Mouse (Mus musculus): ENCODE data around the gene Klhl24. TPM values are rescaled to one million over a fixed set of nuclear protein-coding genes. Genes with fewer than 3 reads are reported as not detected.

Klhl24 gene
- polyA plus RNA-seq, 1 experiment from 2014 or later = 49.7 TPM

DNA sequence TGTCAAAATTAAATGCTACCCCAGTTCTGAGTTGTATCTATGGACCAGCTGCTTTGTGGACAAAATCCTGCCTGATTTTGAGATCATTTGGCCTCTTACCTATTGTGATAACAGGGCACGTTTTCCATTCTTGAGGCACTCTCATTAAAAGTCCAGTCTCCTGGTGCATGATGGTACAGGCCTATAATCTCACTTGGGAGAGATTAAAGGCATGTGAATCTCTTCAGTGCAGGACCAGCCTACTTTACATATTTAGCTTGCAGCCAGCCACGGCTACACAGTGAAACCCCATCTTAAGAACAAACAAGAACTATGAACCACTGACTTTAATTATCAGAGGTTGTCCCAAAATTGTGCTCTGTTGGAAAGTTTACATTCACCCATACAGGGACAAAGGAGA is 33.1 kb downstream of the Klhl24 start:
- ATAC-seq (no peak), DNase-seq (ENCODE audit: low spot score) (no peak)
- TF ChIP-seq EP300 (IDR thresholded peaks at IDR 0.05) (no peak), CTCF (IDR thresholded peaks at IDR 0.05) (no peak)
- 47% methylated on average over 2 of the region's 2 CpGs for WGBS
- Histone ChIP-seq H3K27ac (ENCODE audit: low read length) (no peak overlapping the region), H3K4me1 (ENCODE audit: insufficient read depth, low read depth, low read length) (no peaks in the 10 kb centered on the region), H3K4me2 (replicated peaks; ENCODE audit: low read depth, low read length) (no peak overlapping the region), H3K27me3 (replicated peaks; ENCODE audit: insufficient read depth, low read length) (no peaks in the 10 kb centered on the region), H3K4me3 (ENCODE audit: low read depth, low read length) (no peak overlapping the region), H3K36me3 (ENCODE audit: insufficient read depth, low read length) (peaks cover 10% of the 10 kb centered on the region; the same call in 1 of the 2 replicates), H3K9ac (replicated peaks; ENCODE audit: low read depth) (no peak overlapping the region), H3K9me3 (ENCODE audit: low read length) (no peaks in the 10 kb centered on the region)

DNA sequence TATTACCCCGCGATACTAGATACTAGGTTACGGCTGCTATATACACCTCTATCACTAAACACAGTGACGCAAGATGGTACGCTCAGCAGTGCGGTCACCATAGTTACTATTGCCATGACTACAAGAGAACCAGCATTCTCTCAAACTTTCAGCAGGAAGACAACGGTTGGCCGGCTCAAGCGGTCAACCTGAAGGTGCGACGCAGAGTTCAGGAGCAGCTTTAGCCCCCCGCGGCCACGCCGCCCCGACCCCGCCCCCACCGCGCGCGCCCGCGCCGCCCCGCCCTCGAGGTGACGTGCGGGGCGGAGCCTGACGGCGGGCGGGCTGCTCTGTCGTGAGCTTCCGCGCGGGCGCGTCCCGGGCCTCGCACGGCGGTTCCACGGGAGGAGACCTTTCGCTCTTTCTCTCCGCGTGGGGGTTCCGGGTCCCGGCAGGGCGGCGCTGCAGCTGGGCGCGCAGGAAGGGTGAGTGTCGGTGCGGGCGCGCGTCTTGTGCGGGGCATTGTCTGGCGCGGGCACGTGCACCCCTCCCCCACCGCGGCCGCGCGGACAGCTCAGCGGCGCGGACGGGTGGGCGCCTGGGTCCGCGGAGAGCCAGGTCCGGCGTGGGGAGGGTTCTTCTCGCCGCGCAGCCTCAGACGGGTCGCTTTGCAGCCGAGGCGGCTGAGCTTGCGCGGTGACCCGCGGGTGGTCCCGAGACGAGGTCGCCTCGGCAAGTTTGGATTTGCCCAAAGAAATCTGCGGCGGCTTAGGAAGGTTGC is 43.6 kb downstream of the Klhl24 start, which contains the start of gene Yeats2:
Gene Yeats2, plus strand, starts transcription at position 292 of the 760 bp plus-strand sequence.
- TF ChIP-seq EP300 (IDR thresholded peaks at IDR 0.05) (no peak), CTCF (IDR thresholded peaks at IDR 0.05) (peak; percentile 38; the same call in 1 of the 2 replicates)
- no peaks in the 10 kb centered on the region for H3K36me3 ChIP-seq (ENCODE audit: insufficient read depth, low read length)
- no peaks in the 10 kb centered on the region for H3K27me3 ChIP-seq (replicated peaks; ENCODE audit: insufficient read depth, low read length)
- WGBS = under 1% methylated on average over 50 of the region's 92 CpGs
- H3K4me1 ChIP-seq (ENCODE audit: insufficient read depth, low read depth, low read length) = peaks cover 6% of the 10 kb centered on the region; the same call in 1 of the 2 replicates
- DNase-seq (ENCODE audit: low spot score) = peak; percentile 87
- H3K27ac ChIP-seq (ENCODE audit: low read length) = peak within 1 kb of the TSS; percentile 91
- ATAC-seq = peak; percentile 96
- no peaks in the 10 kb centered on the region for H3K9me3 ChIP-seq (ENCODE audit: low read length)
- H3K4me2 ChIP-seq (replicated peaks; ENCODE audit: low read depth, low read length) = peak within 1 kb of the TSS; percentile 65
- peak within 1 kb of the TSS; percentile 74 for H3K9ac ChIP-seq (replicated peaks; ENCODE audit: low read depth)
- H3K4me3 ChIP-seq (ENCODE audit: low read depth, low read length) = peak within 1 kb of the TSS; percentile 89

GRCm38 (mm10) chr16:20144568-20144967 is 47.2 kb downstream of the Klhl24 start:
- Histone ChIP-seq H3K9ac (replicated peaks; ENCODE audit: low read depth) (no peak overlapping the region), H3K27ac (ENCODE audit: low read length) (no peak overlapping the region), H3K9me3 (ENCODE audit: low read length) (no peaks in the 10 kb centered on the region), H3K36me3 (ENCODE audit: insufficient read depth, low read length) (no peaks in the 10 kb centered on the region), H3K4me2 (replicated peaks; ENCODE audit: low read depth, low read length) (no peak overlapping the region), H3K4me1 (ENCODE audit: insufficient read depth, low read depth, low read length) (peaks cover 6% of the 10 kb centered on the region; the same call in 1 of the 2 replicates), H3K4me3 (ENCODE audit: low read depth, low read length) (no peak overlapping the region), H3K27me3 (replicated peaks; ENCODE audit: insufficient read depth, low read length) (no peaks in the 10 kb centered on the region)
- ATAC-seq (no peak), DNase-seq (ENCODE audit: low spot score) (no peak)
- WGBS = 88% methylated on average over 3 of the region's 3 CpGs
- no peak for TF ChIP-seq CTCF (IDR thresholded peaks at IDR 0.05)
- TF ChIP-seq EP300 (IDR thresholded peaks at IDR 0.05) = no peak

DNA sequence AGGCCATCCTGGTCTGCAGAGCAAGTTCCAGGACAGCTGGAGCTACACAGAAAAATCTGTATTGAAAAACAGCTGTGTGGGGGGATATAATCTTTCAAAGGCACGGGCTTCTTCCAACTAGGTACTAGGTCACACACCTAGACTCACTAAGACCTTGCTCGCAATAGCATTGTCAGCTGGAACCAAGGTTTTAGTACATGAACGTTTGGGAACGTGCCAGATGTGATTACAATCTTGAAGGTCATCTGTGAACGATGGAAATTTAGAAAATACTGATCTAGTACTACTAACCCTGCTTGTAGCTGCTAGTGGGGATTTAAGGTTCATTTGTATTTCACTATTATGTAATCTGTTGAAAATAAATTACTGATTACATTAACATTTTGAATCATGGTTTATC is 54.6 kb downstream of the Klhl24 start:
- Histone ChIP-seq H3K36me3 (ENCODE audit: insufficient read depth, low read length) (peaks cover 5% of the 10 kb centered on the region; the same call in 1 of the 2 replicates), H3K27me3 (replicated peaks; ENCODE audit: insufficient read depth, low read length) (no peaks in the 10 kb centered on the region), H3K4me3 (ENCODE audit: low read depth, low read length) (no peak overlapping the region), H3K9ac (replicated peaks; ENCODE audit: low read depth) (no peak overlapping the region), H3K4me1 (ENCODE audit: insufficient read depth, low read depth, low read length) (no peaks in the 10 kb centered on the region), H3K9me3 (ENCODE audit: low read length) (no peaks in the 10 kb centered on the region), H3K4me2 (replicated peaks; ENCODE audit: low read depth, low read length) (no peak overlapping the region), H3K27ac (ENCODE audit: low read length) (no peak overlapping the region)
- WGBS = 58% methylated on average over 5 of the region's 5 CpGs
- DNase-seq (ENCODE audit: low spot score) = no peak
- TF ChIP-seq CTCF (IDR thresholded peaks at IDR 0.05) (no peak), EP300 (IDR thresholded peaks at IDR 0.05) (no peak)
- ATAC-seq = no peak

DNA sequence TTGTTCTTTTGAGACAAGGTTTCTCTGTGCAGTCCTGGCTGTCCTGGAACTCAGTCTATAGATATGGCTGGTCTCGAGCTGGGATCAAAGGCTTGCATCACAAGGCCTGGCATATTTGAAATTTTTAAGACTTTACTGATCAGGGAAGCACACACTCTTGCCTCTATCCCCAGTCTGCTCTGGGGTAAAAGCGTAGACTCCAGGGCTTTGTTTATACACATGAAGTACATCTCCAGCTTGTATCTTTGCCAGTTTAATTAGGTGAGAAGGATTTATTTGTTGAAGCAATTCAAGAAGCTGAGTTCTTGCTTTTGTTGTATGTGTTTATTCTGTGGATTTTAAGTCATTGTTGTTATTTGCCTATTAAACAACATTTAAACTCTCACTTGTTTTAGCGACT is 56.4 kb downstream of the Klhl24 start:
- Histone ChIP-seq H3K4me3 (ENCODE audit: low read depth, low read length) (no peak overlapping the region), H3K27me3 (replicated peaks; ENCODE audit: insufficient read depth, low read length) (no peaks in the 10 kb centered on the region), H3K36me3 (ENCODE audit: insufficient read depth, low read length) (peaks cover 5% of the 10 kb centered on the region; the same call in 1 of the 2 replicates), H3K9me3 (ENCODE audit: low read length) (no peaks in the 10 kb centered on the region), H3K9ac (replicated peaks; ENCODE audit: low read depth) (no peak overlapping the region), H3K27ac (ENCODE audit: low read length) (no peak overlapping the region), H3K4me1 (ENCODE audit: insufficient read depth, low read depth, low read length) (no peaks in the 10 kb centered on the region), H3K4me2 (replicated peaks; ENCODE audit: low read depth, low read length) (no peak overlapping the region)
- ATAC-seq = peak; percentile 57
- TF ChIP-seq CTCF (IDR thresholded peaks at IDR 0.05) (no peak), EP300 (IDR thresholded peaks at IDR 0.05) (0 out of 2 replicates have a peak, but pooled peaks have one; percentile 26)
- WGBS = 43% methylated on average over 3 of the region's 3 CpGs
- DNase-seq (ENCODE audit: low spot score) = peak; percentile 50

GRCm38 (mm10) chr16:20160130-20160529 is 62.8 kb downstream of the Klhl24 start:
- H3K27me3 ChIP-seq (replicated peaks; ENCODE audit: insufficient read depth, low read length) = no peaks in the 10 kb centered on the region
- TF ChIP-seq CTCF (IDR thresholded peaks at IDR 0.05) = peak; percentile 30
- no peak for TF ChIP-seq EP300 (IDR thresholded peaks at IDR 0.05)
- H3K4me2 ChIP-seq (replicated peaks; ENCODE audit: low read depth, low read length) = no peak overlapping the region
- no peaks in the 10 kb centered on the region for H3K9me3 ChIP-seq (ENCODE audit: low read length)
- H3K36me3 ChIP-seq (ENCODE audit: insufficient read depth, low read length) = peaks cover 30% of the 10 kb centered on the region; the same call in 1 of the 2 replicates
- WGBS = 90% methylated on average over 2 of the region's 2 CpGs
- DNase-seq (ENCODE audit: low spot score) (no peak), ATAC-seq (no peak)
- H3K9ac ChIP-seq (replicated peaks; ENCODE audit: low read depth) = no peak overlapping the region
- no peak overlapping the region for H3K27ac ChIP-seq (ENCODE audit: low read length)
- no peaks in the 10 kb centered on the region for H3K4me1 ChIP-seq (ENCODE audit: insufficient read depth, low read depth, low read length)
- H3K4me3 ChIP-seq (ENCODE audit: low read depth, low read length) = no peak overlapping the region
